Mouse (Mus musculus) left cerebral cortex, postnatal 4 days (tissue): ENCODE results near the gene Arhgap21. TPM values are rescaled to one million over a fixed set of nuclear protein-coding genes. Genes with fewer than 3 reads are reported as not detected.

Experiments
- DNase-seq: peaks from one replicate; pipeline ENCODE4 v3.0.0-alpha.2; 2022
- intact Hi-C: fragments of 180-260 bp; cut with DNase I; formaldehyde crosslinking; loops from one replicate; pipeline ENCODE4 v1.15.1; 2025
- total RNA-seq, 2 experiments: library from RNA; stranded (reverse); gene quantifications; 2 replicates each; pipeline ENCODE4 v1.2.3; 2021

Gene Arhgap21
- total RNA-seq, 2 experiments from 2014 or later, result 235 to 259 TPM

DNA sequence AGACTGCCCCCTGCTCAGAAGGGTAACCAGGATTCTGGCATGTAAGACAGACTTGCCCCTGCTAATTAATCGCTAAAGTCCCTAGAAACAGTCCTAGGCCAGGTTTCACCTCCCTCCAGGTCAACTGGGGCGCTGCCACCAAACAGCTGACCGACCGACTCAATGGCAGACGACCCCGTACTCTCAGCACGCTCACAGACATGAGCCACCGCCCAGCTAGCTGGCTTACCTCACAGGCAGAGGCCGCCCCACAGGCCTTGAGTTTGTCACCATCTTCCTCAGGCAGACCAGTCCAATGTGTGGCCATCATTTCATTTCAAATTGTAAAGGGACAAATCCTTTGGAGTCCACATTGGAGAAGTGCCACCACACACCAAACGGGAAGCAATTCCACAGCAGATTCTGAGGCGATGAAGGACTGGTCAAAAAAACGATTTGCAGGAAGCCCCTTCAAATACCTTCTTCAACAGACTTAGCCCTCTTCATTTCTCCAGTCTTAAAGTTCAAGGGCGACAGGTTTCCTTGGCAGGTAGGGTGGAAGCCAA lies 1.5 kb downstream of the Arhgap21 start:
- DNase-seq, result peak; percentile 51
- intact Hi-C loops, result loop anchor here (5.0 to 10.0 kb wide), 3 partner anchors 62 to 220 kb away; no protein-coding TSS in a partner anchor

DNA sequence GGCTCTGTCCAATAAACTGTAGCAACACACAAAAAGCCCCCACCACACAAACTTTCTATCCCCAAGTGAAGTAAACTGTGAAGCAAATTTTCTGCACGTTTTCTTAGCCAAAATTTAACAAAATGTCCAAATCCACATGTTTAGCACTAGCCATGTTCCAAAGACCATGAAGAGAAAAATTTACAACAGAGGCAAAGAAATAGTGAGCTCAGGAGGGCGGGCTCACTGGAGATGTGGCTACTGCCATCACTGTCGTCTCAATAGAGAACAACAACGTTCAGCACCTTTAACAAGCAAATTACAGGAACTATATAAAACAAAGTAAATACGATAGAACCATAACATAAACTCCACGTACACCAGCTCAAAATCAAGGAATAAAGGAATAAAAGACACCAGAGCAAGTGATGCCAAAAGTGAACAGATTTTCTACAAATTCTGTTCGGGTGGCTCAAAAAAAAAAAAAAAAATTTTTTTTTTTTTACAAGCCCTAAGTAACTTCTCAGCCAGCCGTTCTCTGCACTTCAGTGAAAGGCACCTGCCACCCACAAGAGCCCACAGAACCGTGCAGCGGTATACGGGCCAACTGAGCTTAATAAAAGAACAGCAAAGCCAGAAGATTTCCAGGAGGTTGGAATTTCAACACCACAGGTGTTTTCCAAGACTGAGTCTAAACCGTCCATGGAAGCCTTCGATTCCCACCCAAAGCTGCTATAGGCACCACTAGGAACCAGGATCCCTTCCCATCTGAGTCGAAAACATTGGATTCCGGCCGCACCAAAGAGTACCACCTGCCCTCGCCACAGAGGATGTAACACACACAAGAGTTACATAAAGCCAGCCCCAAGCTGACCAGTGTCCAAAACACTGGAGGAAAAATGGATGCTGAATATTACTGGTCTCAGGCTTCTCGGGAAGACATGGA lies 2.2 kb downstream of the Arhgap21 start:
- DNase-seq, result no peak
- intact Hi-C loops, result loop anchor here (5.0 to 10.0 kb wide), 3 partner anchors 62 to 221 kb away; no protein-coding TSS in a partner anchor

DNA sequence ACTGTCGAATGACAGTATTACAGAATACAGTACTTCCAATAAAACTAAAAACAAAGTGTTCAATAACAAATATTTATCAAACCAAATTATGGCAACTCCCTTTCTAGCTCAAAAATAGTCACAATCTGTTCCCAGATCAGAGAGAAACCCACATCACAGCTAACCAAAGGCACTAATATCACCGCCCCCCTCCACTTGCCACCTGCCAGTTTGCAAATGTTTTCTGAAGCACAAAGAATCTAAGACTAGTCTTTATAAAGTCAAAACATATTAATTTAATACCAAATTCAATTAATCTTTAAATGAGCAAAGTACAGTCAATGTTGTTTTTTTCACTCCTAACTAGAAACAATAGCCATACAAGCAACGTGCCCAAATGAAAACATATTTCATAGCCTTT lies 3.3 kb downstream of the Arhgap21 start:
- intact Hi-C loops, result loop anchor here (5.0 to 10.0 kb wide), 3 partner anchors 61 to 222 kb away; no protein-coding TSS in a partner anchor
- DNase-seq, result no peak

DNA sequence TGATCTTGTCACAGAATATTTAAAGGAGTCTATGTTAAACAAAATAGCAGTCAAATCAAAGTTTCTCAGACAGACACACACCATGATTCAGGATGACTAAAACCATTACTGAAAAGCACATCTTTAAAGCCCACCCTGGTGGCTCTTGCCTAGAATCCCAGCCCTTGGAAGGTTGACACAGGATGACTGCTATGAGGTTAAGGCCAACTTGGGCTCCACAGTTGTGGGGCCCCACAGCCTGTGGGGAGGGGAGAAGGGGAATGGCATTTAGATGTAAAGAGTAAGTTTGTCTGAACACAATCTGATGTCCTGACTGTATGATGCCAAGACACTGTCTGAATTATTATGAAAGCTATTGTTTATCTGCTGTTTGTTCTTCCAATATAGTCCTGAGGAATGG lies 4.2 kb downstream of the Arhgap21 start:
- intact Hi-C loops, result loop anchor here (10.0 kb wide), 1 partner anchor 60 kb away; no protein-coding TSS in a partner anchor

DNA sequence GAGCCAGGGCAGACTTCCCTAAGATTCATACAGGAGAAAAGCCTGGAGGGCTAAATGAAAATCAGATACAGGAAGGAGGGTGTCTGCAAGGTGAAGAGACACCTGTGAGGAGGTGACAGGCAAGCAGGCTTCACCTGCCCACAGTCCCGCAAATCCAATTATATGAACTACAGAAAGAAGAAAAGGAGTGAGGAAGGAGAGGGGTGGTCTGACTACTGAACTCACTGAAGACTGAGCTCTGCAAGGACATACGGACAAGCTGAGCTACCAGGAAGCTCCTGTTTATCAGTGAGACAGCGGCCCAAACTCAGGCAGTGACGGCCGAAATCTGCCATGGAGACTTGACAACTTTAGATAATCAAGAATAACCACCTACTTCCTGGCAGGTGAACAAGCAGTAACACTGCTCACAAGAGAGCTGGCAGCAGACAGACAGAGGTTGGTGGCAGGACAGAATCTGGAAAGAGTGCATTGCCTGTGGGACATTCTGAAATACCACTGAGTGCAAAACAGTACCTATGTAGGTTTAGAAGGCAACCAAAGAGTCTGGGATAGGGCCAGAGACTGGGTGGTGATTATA lies 5.4 kb downstream of the Arhgap21 start:
- no peak for DNase-seq
- intact Hi-C loops, result loop anchor here (10.0 kb wide), 1 partner anchor 59 kb away; no protein-coding TSS in a partner anchor

More for the DNA sequence above, 4.2 kb downstream of the Arhgap21 start:
- no peak for DNase-seq

DNA sequence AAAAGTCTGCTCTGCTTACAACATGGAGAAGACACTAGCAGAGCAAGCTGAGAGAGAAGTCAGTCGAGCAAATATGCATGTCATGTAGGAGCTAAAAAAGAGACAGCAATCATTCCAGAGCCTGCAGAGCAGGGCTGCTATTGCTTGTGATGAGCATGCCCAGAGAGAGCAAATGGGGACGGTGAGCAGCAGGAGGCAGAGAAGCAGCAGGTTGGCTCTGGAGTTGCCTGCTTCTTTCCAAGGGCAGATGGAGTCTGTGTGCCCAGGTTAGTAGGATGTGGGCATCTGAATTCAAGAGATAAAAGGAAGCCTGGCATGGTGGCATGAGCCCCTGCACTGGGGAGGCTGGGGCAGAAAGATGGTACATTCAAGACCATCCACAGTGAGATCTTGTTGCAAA lies 6.4 kb downstream of the Arhgap21 start:
- intact Hi-C loops, result loop anchor here (10.0 kb wide), 1 partner anchor 57 kb away; no protein-coding TSS in a partner anchor
- DNase-seq, result peak; percentile 56

DNA sequence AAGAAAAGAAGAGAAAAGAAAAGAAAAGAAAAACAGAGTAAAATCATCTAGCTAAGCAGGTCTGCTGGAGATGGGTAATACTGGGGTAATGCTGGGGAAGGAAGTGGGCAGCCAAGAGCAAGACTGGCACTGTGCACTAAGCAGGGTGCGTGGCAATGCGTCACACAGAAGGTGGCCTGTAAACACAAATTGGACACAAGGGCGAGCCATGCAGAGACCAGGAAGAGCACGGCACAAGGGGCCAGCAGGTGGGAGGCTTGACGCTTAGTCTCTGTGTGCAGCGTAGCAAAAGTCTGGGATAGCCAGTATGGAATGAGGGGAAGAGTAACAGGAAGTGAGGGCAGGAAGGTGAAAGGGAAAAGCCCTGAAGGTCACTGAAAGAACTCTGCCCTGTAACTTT lies 6.9 kb downstream of the Arhgap21 start:
- DNase-seq, result no peak
- intact Hi-C loops, result loop anchor here (10.0 kb wide), 1 partner anchor 57 kb away; no protein-coding TSS in a partner anchor

DNA sequence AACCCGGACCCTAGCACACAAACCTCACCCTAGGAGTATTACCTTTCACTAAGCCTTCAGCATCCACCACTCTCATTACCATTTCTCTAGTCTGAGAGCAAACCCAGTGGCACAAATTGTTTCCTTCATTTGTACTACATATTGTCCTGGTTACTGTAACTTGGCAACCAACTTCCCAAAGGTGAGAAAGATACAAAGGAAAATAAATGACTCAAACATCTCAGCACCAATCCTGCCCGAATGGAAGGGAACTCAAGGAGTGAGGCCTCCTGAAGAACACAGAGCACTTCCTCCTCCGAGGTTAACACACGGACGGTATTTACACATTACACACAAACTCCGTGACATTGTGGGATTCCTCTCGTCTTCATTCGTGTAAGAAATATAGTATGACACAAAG lies 7.4 kb downstream of the Arhgap21 start:
- intact Hi-C loops, result loop anchor here (10.0 kb wide), 1 partner anchor 56 kb away; no protein-coding TSS in a partner anchor
- DNase-seq, result no peak

DNA sequence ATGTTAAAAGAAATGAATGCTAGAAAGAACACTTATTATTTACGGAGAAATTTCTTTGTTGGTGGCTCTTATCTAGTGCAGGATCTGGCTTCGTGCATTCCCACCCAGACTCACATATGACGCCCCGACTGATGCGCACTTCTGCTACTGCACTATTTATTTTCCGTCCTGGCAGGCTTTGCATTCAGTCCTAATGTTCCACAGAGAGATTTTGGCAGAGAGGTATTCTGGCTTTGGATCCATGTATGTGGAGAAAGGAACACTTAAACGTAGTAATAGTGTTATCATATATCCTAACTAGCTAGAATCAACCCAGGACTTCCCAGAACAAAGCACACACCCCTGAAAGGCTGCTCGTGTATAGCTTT lies 8.0 kb downstream of the Arhgap21 start:
- intact Hi-C loops, result loop anchor here (10.0 kb wide), 1 partner anchor 56 kb away; no protein-coding TSS in a partner anchor
- DNase-seq, result no peak

DNA sequence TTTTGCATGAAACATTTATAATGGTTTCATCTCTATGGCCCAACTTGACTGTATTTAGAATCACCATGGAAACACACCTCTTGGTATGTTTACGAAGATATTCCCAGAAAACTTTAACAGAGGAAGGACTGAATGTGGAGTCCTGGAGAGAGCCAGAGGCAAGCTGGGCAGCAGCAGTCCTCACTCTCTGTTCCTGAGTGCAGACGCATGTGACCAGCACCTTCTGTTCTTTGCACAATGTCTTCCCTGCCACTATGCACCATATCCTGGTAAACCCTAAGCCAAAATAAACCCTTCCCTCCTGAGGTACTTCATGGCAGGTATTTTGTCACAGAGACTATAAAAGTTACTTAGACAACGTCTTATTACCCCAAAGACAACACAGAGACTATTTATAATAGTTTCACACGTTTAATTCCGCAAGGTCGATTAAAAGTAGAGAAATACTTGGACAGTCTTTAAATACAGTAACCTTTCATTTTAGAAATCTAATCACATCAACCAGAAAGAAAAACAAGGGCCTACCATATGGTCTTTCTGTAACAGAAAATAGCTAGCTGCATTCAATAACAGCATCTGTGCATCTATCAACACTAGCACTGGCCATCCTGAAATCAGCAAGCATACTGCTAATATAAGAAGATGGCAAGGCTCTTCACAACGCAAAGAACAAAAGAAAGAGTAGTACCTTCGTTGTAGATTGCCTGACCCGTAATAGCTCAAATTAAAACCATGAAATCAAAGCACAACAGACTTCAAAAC lies 8.6 kb downstream of the Arhgap21 start:
- no peak for DNase-seq
- intact Hi-C loops, result loop anchor here (10.0 kb wide), 1 partner anchor 55 kb away; no protein-coding TSS in a partner anchor

DNA sequence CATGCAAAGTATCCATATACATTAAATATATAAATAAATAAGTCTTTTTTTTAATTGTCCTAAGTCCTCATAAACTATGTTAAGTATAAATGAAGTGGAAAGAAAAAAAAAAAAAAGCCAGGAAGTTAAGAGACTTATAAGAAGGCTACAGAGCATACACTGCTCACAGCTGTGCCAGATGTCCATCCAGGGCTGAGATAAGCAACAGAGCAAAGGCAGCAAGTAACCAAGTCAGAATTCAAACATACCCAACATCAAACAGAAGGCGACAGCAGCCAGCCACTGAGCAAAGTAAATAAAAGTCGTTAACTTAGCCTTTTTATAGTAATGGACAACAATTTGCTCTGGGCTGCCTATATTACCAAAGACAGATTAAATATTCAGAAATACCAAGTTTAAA lies 9.6 kb downstream of the Arhgap21 start:
- intact Hi-C loops, result no loop called here

DNA sequence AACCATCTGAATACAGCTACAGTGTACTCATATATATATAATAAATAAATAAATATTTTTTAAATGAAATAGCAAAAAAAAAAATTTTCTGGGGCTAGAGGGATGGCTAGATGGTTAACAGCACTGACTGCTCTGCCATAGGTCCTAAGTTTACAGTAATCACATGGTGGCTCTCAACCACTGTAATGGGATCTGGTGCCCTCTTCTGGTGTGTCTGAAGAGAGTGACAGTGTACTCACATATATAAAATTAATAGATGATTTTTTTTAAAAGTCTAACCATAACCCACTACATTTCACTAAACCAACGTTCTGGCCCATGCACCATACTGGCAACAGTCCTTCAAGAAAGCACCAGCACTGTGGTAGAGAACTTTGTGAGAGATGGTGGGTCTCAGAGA lies 10.7 kb downstream of the Arhgap21 start:
- no peak for DNase-seq
- intact Hi-C loops, result no loop called here

More for the DNA sequence above, 9.6 kb downstream of the Arhgap21 start:
- no peak for DNase-seq

DNA sequence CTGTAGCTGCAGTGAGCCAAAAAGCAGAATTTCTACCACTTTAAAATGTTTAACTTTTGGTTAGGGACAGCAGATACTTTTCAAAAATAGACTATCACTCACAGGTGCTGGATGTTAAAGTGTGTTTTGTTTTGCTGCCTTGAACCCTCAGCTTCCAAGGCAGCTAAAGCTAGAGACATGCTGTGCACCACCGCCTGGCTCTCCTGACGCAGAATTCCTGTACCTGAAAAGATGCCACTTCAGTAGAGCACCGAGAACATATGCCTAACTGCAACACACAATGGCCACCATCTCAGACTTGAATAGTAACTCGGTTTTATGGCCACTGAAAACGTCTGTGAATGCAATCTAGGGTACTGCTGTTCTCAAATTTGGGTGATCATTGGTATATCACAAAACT lies 12.0 kb downstream of the Arhgap21 start:
- DNase-seq, result no peak
- intact Hi-C loops, result no loop called here

DNA sequence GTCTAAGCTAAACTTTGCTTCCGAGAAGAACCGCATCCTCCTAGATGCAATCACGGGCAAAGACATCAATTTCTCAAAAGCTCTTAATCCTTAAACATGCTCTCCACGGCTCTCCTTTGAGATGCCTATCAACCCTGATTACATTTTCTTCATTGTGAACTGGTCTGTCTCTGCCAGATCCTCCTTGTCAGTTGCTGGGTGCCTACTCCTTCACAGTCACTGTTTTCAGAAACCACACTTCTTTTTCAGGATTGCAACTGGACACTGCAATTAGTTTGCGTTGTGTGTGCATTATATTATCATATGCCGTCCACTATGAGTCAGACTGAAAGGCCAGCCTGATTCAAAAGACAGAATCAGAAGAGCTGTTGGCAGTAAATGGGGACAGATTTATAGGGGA lies 12.7 kb downstream of the Arhgap21 start:
- DNase-seq, result no peak
- intact Hi-C loops, result no loop called here

DNA sequence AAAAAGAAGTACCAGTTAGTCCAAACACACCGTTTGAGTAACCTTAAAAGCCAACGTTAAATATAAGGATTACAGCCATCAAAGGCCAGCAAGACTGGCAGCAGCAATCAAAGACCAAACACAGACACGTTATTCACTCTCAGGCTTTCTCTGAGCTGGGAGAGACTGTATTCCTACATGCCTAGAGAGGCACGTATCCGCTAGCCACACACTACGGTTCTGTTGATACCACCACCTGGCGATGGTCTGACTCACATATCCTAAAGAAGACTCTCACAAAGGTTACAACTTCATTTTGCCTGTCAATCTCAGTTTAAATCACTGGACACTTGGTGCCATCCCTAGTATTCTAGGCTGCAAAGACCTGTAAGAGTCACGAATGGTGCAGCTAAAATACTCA lies 13.3 kb downstream of the Arhgap21 start:
- no peak for DNase-seq
- intact Hi-C loops, result no loop called here

DNA sequence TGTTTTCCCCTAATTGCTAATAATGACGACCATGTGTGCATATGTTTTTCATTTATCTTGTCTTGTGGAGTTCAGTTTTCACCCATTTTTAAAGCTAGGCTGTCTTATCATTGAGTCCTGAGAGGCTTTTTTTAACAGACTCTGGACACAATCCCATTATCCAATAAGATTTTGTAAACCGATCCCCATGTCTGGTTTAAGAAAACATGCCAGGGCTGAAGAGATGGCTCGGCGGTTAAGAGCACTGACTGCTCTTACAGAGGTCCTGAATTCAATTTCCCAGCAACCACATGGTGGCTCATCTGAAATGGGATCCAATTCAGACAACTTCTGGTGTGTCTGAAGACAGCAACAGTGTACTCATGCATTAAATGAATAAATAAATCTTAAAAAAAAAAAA lies 16.0 kb downstream of the Arhgap21 start:
- intact Hi-C loops, result no loop called here
- no peak for DNase-seq

DNA sequence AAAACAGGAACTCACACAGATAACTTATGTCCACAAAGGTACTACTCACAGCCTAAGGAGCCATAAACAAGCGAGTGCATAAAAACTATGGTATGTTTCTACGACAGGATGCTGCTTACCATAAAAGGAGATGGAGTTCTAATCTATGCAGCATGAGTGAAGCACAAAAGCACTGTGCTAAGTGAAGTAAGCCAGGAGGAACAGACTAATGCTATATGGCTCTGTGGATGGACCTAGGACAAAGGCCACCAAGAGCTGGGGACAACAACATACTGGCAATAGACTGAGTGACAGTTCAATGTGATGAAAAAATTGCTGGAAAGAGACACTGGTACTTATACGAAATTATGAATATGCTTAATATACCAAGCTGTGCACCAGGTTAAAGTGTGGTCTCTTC lies 19.5 kb downstream of the Arhgap21 start:
- intact Hi-C loops, result no loop called here

DNA sequence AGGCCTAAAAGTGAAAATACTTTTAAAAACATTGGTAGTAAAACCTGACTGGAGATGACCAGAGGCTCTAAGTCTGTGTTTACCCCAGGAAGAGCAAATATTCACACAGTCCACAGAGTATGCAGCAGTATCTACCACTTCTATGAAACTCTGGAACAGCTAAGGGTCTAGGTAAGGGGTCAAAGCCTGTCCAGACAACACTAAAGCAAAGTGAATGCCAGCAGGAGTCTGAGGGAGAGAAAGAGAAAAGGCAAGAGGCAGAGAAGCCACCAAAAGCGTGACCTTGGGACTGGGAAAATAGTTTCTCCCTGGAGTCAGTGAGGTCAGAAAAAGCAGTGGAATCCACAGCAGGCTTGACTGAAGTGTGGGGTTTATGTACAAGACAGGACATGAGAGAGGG lies 21.6 kb downstream of the Arhgap21 start:
- no peak for DNase-seq
- intact Hi-C loops, result no loop called here

More for the DNA sequence above, 19.5 kb downstream of the Arhgap21 start:
- DNase-seq, result no peak

DNA sequence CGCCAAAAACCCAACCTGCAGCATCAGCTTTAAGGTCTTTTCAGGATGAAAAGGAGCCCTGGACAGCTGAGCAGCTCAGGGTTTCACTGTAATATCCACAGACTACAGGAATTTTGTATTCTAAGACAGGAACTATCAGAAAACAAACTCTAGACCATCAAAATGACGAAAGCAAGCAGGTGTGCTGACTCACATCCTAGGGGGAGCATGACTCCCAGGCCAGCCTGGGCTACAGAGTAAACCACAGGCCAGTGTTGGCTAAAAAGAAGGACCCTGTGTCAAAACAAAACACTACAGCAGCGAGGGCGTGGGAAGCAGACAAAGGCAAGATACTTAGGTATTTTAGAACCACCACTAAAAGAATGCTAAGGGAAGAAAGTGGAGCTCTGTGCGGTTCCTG lies 23.1 kb downstream of the Arhgap21 start:
- intact Hi-C loops, result no loop called here
- DNase-seq, result no peak

DNA sequence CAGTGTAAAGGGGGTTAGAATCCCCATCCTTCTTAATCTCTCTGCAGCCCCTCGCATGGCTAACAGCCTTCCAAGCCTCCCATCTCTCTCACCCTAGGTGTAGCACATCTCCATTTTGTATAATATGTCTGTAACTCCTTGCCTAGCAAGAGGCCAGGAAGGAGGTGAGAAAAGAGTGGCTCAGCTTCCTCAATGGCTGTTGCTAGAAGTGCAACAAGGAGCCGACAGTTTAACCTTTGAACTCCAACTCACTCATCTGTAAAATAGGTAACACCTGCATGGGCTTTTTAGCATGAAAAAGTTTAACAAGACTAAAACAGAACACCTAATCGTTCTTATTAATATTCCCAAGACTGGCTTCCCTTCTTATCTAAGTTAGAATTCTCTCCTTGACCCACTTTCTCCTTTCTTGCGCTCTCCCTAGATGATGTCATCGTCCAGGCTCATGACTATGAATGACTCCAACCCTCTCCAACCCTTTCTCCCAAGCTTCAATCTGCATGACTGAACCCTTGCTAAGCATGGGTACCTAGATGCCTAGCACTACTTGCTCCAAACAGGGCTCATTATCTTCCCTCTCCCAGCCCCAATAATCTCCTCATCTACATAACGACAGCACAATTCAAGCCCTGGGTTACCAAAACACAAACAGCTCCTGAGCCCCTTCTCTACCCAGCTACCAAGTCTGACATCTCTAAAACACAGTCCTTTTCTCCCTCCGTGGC lies 24.8 kb downstream of the Arhgap21 start:
- DNase-seq, result no peak
- intact Hi-C loops, result no loop called here
